Mouse (Mus musculus): ENCODE results near the gene Snap91. TPM values are rescaled to one million over a fixed set of nuclear protein-coding genes. Genes with fewer than 3 reads are reported as not detected.
A peak's percentile ranks its signal among the peaks of the same experiment; 100 is the strongest.

Snap91 gene
- total and polyA plus RNA-seq, 2 experiments from 2014 or later, result 151 to 192 TPM

DNA sequence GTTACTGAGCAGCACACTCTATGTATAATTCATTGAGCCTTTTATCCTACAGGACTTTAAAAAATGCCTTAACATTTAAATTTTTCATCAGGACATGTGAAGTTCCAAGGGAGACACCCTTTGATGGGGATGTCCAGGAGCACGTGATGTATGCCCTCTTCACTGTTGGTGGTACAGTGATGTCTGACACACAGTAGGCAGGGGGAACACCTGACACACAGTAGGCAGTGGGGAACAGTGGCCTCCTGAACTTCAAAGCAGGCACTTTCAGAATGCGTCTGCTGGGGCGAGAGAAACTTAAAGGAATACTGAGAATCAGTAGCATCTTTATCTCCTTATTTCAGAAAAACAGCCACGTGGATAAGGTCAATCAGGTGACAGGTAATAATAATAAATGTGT lies 62.8 kb downstream of the Snap91 start:
- 73% methylated on average over 4 of the region's 4 CpGs for WGBS
- H3K27me3 ChIP-seq (ENCODE audit: insufficient read depth, low read length), result no peaks in the 10 kb centered on the region
- no peaks in the 10 kb centered on the region for H3K36me3 ChIP-seq (ENCODE audit: insufficient read depth, low read length)
- DNase-seq (ENCODE audit: low spot score) (no peak), ATAC-seq (no peak)
- H3K4me3 ChIP-seq (ENCODE audit: low read length), result no peak overlapping the region
- no peak overlapping the region for H3K9ac ChIP-seq (replicated peaks; ENCODE audit: low read length)
- no peaks in the 10 kb centered on the region for H3K9me3 ChIP-seq (ENCODE audit: low read length)
- no peaks in the 10 kb centered on the region for H3K4me1 ChIP-seq (ENCODE audit: insufficient read depth, low read length)
- H3K27ac ChIP-seq, result no peak overlapping the region
- TF ChIP-seq CTCF (IDR thresholded peaks at IDR 0.05; ENCODE audit: low read depth), result no peak
- no peak overlapping the region for H3K4me2 ChIP-seq (ENCODE audit: low read depth, low read length)

DNA sequence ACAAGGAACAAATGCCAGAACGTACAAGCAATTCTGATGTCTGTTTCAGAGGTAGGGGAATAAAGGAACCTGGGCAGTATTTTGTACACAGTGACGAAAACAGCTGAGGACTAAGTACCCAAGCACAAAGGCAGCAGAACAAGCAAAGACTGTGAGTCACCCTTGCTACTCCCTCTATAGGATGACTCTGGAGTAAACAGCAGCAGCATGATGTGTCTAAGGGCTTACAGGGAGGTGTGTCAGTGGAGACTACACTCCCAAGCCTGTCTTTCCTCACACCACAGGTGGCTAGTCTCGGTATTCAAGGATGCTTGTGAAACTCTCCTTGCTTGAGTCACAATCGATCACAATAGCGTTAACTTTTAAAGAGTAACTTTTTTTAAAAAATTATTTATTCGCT lies 66.1 kb downstream of the Snap91 start:
- WGBS, result 72% methylated on average over 6 of the region's 6 CpGs
- no peak for ATAC-seq
- no peak overlapping the region for H3K4me2 ChIP-seq (ENCODE audit: low read depth, low read length)

DNA sequence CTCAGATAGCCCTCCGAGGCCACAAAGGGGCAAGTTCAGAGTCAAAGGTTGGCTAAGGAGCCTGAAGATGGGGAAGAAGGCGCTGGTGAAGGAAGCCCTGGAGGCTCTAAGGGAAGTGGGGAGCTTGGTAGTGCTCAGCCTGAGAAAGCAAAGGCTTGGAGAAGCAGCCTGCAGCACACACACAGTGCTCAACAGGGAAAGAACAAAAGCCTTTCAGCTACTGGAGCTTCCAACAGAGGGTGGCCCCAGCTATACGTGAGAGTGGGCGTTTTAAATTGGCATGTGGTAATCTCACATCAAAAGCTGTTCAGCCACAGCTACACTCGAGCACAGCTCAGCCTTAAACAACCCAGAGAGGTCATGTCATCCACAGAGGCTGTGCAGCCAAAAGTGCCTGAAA lies 67.1 kb downstream of the Snap91 start:
- H3K9ac ChIP-seq (replicated peaks; ENCODE audit: low read length), result no peak overlapping the region
- H3K4me1 ChIP-seq (ENCODE audit: insufficient read depth, low read length), result no peaks in the 10 kb centered on the region
- no peaks in the 10 kb centered on the region for H3K27me3 ChIP-seq (ENCODE audit: insufficient read depth, low read length)
- 23% methylated on average over 5 of the region's 5 CpGs for WGBS
- no peak for TF ChIP-seq CTCF (IDR thresholded peaks at IDR 0.05; ENCODE audit: low read depth)
- no peak for DNase-seq (ENCODE audit: low spot score)
- H3K9me3 ChIP-seq (ENCODE audit: low read length), result no peaks in the 10 kb centered on the region
- no peak overlapping the region for H3K4me2 ChIP-seq (ENCODE audit: low read depth, low read length)
- no peak overlapping the region for H3K27ac ChIP-seq
- ATAC-seq, result no peak
- no peak overlapping the region for H3K4me3 ChIP-seq (ENCODE audit: low read length)
- no peaks in the 10 kb centered on the region for H3K36me3 ChIP-seq (ENCODE audit: insufficient read depth, low read length)

More for the DNA sequence above, 66.1 kb downstream of the Snap91 start:
- Histone ChIP-seq H3K27me3 (ENCODE audit: insufficient read depth, low read length) (no peaks in the 10 kb centered on the region), H3K36me3 (ENCODE audit: insufficient read depth, low read length) (no peaks in the 10 kb centered on the region), H3K9ac (replicated peaks; ENCODE audit: low read length) (no peak overlapping the region), H3K4me3 (ENCODE audit: low read length) (no peak overlapping the region), H3K4me1 (ENCODE audit: insufficient read depth, low read length) (no peaks in the 10 kb centered on the region), H3K27ac (no peak overlapping the region), H3K9me3 (ENCODE audit: low read length) (no peaks in the 10 kb centered on the region)
- DNase-seq (ENCODE audit: low spot score), result no peak
- no peak for TF ChIP-seq CTCF (IDR thresholded peaks at IDR 0.05; ENCODE audit: low read depth)

DNA sequence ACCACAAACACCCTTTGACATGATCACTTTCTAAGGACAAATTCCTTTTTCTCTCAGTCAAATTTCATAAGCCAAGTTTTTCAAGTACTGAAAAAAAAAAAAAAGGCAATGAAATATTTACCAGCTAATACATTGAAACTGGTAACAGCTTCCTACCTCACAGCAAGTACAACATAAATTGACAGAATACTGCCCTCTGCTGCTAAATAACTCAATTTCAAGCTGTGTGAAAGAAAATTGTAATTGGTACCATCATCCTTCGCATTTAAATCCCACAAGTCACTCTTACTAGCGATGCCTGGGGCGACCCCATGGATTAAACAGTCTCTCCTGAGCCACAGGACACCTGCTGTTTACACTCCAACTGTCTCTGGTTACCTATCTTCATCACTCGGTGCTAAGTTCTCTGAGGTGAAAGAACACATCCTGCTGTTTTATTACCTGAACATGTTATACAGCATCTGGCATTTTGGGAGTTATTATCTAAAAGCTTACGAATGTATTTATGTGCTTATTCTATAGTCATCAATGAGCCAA lies 69.7 kb downstream of the Snap91 start:
- no peaks in the 10 kb centered on the region for H3K36me3 ChIP-seq (ENCODE audit: insufficient read depth, low read length)
- no peaks in the 10 kb centered on the region for H3K27me3 ChIP-seq (ENCODE audit: insufficient read depth, low read length)
- H3K27ac ChIP-seq, result no peak overlapping the region
- no peak overlapping the region for H3K4me2 ChIP-seq (ENCODE audit: low read depth, low read length)
- no peaks in the 10 kb centered on the region for H3K9me3 ChIP-seq (ENCODE audit: low read length)
- DNase-seq (ENCODE audit: low spot score) (peak; percentile 54), ATAC-seq (0 out of 2 replicates have a peak, but pooled peaks have one; percentile 40)
- H3K9ac ChIP-seq (replicated peaks; ENCODE audit: low read length), result no peak overlapping the region
- TF ChIP-seq CTCF (IDR thresholded peaks at IDR 0.05; ENCODE audit: low read depth), result peak; percentile 53
- no peaks in the 10 kb centered on the region for H3K4me1 ChIP-seq (ENCODE audit: insufficient read depth, low read length)
- H3K4me3 ChIP-seq (ENCODE audit: low read length), result no peak overlapping the region
- 35% methylated on average over 5 of the region's 5 CpGs for WGBS

DNA sequence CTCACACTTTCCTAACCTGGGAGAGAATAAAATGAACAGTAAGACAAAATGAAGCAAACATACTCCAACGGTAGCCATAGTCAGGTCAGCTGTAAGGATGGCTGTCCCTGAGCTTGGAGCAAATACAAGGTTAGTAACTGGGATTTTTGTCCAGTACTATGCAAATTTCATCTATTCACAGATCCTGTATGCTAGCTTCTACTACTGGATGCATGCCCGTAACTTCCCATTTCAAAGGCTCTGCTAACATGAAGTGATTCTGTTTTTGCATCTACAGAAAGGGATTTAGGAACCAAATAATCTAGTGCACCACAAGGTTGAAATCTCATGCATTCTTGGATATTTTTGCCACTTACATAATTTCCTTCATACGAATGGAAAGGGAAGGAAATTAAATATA lies 70.2 kb downstream of the Snap91 start:
- H3K9ac ChIP-seq (replicated peaks; ENCODE audit: low read length), result no peak overlapping the region
- ATAC-seq (no peak), DNase-seq (ENCODE audit: low spot score) (no peak)
- 65% methylated on average over 3 of the region's 3 CpGs for WGBS
- TF ChIP-seq CTCF (IDR thresholded peaks at IDR 0.05; ENCODE audit: low read depth), result no peak
- no peaks in the 10 kb centered on the region for H3K27me3 ChIP-seq (ENCODE audit: insufficient read depth, low read length)
- H3K9me3 ChIP-seq (ENCODE audit: low read length), result no peaks in the 10 kb centered on the region
- H3K36me3 ChIP-seq (ENCODE audit: insufficient read depth, low read length), result no peaks in the 10 kb centered on the region
- H3K27ac ChIP-seq, result no peak overlapping the region
- no peak overlapping the region for H3K4me3 ChIP-seq (ENCODE audit: low read length)
- no peaks in the 10 kb centered on the region for H3K4me1 ChIP-seq (ENCODE audit: insufficient read depth, low read length)
- H3K4me2 ChIP-seq (ENCODE audit: low read depth, low read length), result no peak overlapping the region

DNA sequence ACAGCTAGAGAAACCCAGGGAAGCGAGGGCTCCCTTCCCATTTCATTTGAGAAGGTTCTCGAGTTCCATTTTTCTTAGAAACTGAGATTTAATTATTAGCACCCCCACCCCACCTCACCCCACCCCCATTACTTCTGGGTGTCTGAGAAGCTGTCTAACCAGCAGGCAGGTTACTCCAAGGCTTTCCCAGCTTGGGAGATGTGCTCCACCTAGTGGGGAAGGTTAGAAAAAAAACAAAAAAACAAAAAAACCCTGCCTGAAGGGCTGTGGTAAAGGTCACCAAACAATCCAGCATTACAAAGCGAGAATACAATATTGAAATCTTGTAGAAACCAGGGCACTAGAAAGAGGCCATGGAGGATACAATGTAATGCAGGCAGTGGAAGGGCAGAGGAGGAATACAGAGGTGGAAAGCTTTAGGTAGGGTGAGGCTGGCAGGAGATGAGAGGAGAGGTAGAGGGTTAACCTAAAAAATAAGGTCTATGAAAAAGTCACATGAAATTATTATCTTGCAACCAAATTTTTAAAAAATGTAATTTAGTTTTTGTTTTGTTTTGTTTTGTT lies 79.8 kb downstream of the Snap91 start:
- Histone ChIP-seq H3K36me3 (ENCODE audit: insufficient read depth, low read length) (0 out of 2 replicates have a peak, but pooled peaks cover 3% of the 10 kb centered on the region), H3K4me2 (ENCODE audit: low read depth, low read length) (no peak overlapping the region), H3K4me1 (ENCODE audit: insufficient read depth, low read length) (no peaks in the 10 kb centered on the region), H3K9me3 (ENCODE audit: low read length) (no peaks in the 10 kb centered on the region), H3K4me3 (ENCODE audit: low read length) (no peak overlapping the region), H3K9ac (replicated peaks; ENCODE audit: low read length) (no peak overlapping the region), H3K27me3 (ENCODE audit: insufficient read depth, low read length) (no peaks in the 10 kb centered on the region), H3K27ac (no peak overlapping the region)
- TF ChIP-seq CTCF (IDR thresholded peaks at IDR 0.05; ENCODE audit: low read depth), result peak; percentile 64
- DNase-seq (ENCODE audit: low spot score) (peak; percentile 72), ATAC-seq (peak; percentile 73)
- 29% methylated on average over 3 of the region's 3 CpGs for WGBS

DNA sequence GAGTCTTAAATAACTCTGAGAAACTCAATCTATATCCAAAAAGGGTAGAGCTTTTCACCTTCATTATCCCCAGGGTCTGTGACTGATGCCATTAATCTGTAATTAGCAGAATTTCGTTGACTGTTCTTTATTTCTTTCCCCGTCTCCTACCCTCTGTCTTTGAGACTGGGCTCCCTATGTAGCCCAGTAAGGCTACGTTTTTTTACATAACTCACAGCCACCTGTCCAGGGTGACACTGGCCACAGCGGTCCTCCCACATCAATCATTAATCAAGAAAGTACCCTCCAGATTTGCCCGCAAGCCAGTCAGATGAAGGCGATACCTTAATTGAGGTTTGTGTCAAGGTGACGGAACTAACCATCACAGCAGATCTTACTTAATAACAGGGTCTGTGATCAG lies 81.4 kb downstream of the Snap91 start:
- no peaks in the 10 kb centered on the region for H3K4me1 ChIP-seq (ENCODE audit: insufficient read depth, low read length)
- ATAC-seq (no peak), DNase-seq (ENCODE audit: low spot score) (no peak)
- no peak overlapping the region for H3K27ac ChIP-seq
- H3K4me2 ChIP-seq (ENCODE audit: low read depth, low read length), result no peak overlapping the region
- no peaks in the 10 kb centered on the region for H3K27me3 ChIP-seq (ENCODE audit: insufficient read depth, low read length)
- no peak overlapping the region for H3K4me3 ChIP-seq (ENCODE audit: low read length)
- H3K9ac ChIP-seq (replicated peaks; ENCODE audit: low read length), result no peak overlapping the region
- no peak for TF ChIP-seq CTCF (IDR thresholded peaks at IDR 0.05; ENCODE audit: low read depth)
- WGBS, result 83% methylated on average over 7 of the region's 7 CpGs
- H3K36me3 ChIP-seq (ENCODE audit: insufficient read depth, low read length), result 0 out of 2 replicates have a peak, but pooled peaks cover 3% of the 10 kb centered on the region
- no peaks in the 10 kb centered on the region for H3K9me3 ChIP-seq (ENCODE audit: low read length)
